Mouse (Mus musculus): ENCODE measurements around the gene Phtf2. TPM values are rescaled to one million over a fixed set of nuclear protein-coding genes. Genes with fewer than 3 reads are reported as not detected.

The Phtf2 gene
- polyA plus RNA-seq, 1 experiment from 2014 or later, result 14.2 TPM

DNA sequence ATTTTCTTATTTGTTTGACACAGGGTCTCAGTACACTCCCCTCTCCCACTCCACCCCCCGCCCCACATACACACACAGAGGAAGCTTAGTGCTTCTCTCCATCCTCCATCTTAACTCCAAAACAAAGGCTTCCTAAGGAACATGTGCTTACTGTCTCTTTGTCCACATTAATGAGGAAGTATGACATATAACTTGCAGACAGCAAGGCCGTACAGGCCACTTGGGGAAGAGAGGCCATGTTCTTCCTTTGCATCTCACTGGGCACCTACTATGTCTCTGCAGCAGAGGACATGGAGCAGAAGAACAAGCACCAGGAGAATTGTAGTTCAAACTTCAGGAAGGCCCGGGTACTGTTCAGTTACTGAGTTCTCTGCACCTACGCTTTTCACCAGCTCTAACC lies 21.4 kb downstream of the Phtf2 start:
- Histone ChIP-seq H3K4me2 (no peak overlapping the region), H3K36me3 (no peaks in the 10 kb centered on the region), H3K9me3 (no peaks in the 10 kb centered on the region), H3K4me3 (no peak overlapping the region), H3K27ac (no peak overlapping the region), H3K4me1 (no peaks in the 10 kb centered on the region), H3K27me3 (no peaks in the 10 kb centered on the region), H3K9ac (no peak overlapping the region)
- ATAC-seq (ENCODE audit: insufficient number of reproducible peaks, low FRiP score, low TSS enrichment, low read depth), result no peak
- 91% methylated on average over 4 of the region's 4 CpGs for WGBS

DNA sequence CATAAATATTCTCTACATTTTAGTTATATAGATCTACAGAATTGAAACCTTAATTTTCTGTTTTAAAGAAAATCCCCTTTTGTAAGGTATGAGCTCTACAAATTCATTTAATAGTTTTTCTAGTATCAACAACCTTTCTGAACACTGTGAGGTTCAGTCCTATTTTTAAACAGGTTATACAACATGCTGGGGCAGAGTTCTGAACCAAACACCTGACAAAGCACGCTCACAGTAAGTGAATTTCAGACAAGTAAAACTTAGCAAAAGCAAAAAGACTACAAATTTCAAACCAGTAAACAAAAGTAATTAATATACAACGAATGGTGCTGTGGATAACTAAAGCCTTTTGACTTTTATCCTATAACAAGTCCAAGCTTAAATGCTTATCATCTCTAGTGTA lies 23.5 kb downstream of the Phtf2 start:
- H3K4me3 ChIP-seq, result no peak overlapping the region
- no peaks in the 10 kb centered on the region for H3K9me3 ChIP-seq
- H3K4me1 ChIP-seq, result no peaks in the 10 kb centered on the region
- no peaks in the 10 kb centered on the region for H3K27me3 ChIP-seq
- ATAC-seq (ENCODE audit: insufficient number of reproducible peaks, low FRiP score, low TSS enrichment, low read depth), result no peak
- no peak overlapping the region for H3K9ac ChIP-seq
- no peak overlapping the region for H3K4me2 ChIP-seq
- H3K27ac ChIP-seq, result no peak overlapping the region
- WGBS, result 86% methylated on average over 2 of the region's 2 CpGs
- no peaks in the 10 kb centered on the region for H3K36me3 ChIP-seq

DNA sequence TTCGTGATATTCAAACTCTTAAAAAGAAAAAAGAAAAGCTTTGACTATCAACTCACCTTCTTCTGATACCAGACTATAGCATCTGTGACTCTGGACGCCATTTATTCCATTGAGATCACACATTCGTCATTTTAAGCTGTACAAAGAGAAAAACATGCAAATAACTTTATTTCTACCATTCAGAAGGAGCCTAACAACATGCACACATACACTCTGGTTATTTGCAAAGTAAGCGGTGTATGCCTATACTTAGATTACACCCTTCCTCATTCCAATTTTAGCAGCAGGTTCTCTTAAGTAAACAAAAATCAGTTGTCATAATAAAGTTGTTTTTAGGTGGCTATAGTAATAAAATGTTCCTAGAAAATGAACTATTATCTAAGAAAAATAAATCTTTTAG lies 26.9 kb downstream of the Phtf2 start:
- no peaks in the 10 kb centered on the region for H3K36me3 ChIP-seq
- no peaks in the 10 kb centered on the region for H3K27me3 ChIP-seq
- WGBS, result 89% methylated on average over 4 of the region's 4 CpGs
- H3K27ac ChIP-seq, result no peak overlapping the region
- H3K4me1 ChIP-seq, result no peaks in the 10 kb centered on the region
- no peak overlapping the region for H3K4me2 ChIP-seq
- no peaks in the 10 kb centered on the region for H3K9me3 ChIP-seq
- H3K4me3 ChIP-seq, result no peak overlapping the region
- H3K9ac ChIP-seq, result no peak overlapping the region
- ATAC-seq (ENCODE audit: insufficient number of reproducible peaks, low FRiP score, low TSS enrichment, low read depth), result no peak

DNA sequence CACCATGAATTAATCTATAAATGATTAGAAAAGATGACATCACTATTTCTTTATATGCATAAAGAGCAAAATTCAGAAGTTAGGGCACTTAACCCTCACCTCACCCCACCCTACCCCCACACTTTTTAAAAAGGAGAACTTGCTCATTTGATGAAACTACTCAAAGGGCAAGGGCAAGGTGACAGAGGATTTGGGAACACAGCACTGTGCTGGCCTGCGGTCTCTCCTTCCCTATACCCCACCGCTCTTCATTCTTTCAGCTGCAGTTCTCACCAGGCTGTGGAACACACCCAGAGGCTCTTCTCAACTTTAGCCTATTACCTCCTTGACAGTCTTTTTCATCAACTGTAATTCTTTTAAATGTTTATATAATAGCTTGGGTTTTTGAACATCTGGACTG lies 34.9 kb downstream of the Phtf2 start:
- no peak overlapping the region for H3K4me2 ChIP-seq
- no peaks in the 10 kb centered on the region; the same call in 1 of the 2 replicates for H3K4me1 ChIP-seq
- no peak overlapping the region for H3K9ac ChIP-seq
- WGBS, result 97% methylated on average over 2 of the region's 2 CpGs
- no peak overlapping the region for H3K4me3 ChIP-seq
- no peak overlapping the region for H3K27ac ChIP-seq
- ATAC-seq (ENCODE audit: insufficient number of reproducible peaks, low FRiP score, low TSS enrichment, low read depth), result no peak
- H3K27me3 ChIP-seq, result no peaks in the 10 kb centered on the region
- H3K36me3 ChIP-seq, result no peaks in the 10 kb centered on the region
- no peaks in the 10 kb centered on the region for H3K9me3 ChIP-seq

- no peak overlapping the region for H3K4me2 ChIP-seq
- H3K4me1 ChIP-seq, result no peaks in the 10 kb centered on the region; the same call in 1 of the 2 replicates
- no peak for ATAC-seq (ENCODE audit: insufficient number of reproducible peaks, low FRiP score, low TSS enrichment, low read depth)
- H3K27me3 ChIP-seq, result no peaks in the 10 kb centered on the region
- no peak overlapping the region for H3K9ac ChIP-seq
- H3K36me3 ChIP-seq, result no peaks in the 10 kb centered on the region
- no peak overlapping the region for H3K27ac ChIP-seq
- H3K9me3 ChIP-seq, result no peaks in the 10 kb centered on the region
- H3K4me3 ChIP-seq, result no peak overlapping the region
- WGBS, result 34% methylated on average over 2 of the region's 2 CpGs
Observed at GRCm38 (mm10) chr5:20843816-20844215, 38.1 kb downstream of the Phtf2 start.

DNA sequence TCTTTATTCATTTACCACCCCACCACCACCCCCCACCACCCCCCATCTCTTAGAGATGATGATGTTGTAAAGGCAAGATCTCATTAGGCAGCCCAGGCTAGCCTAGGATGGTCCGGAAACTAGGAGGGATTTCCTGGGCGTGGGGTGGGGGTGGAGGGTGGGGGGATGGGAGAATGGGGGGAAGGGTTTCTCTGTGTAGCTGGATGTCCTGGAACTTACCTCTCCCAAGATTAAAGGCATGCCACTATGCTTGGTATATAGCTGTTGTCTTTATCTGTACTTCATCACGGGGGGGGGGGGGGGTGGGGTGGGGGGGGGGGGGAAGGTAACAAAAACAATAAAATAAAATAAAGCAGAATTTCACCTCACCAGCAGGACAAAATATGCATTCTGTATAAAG lies 38.5 kb downstream of the Phtf2 start:
- Histone ChIP-seq H3K27me3 (no peaks in the 10 kb centered on the region), H3K4me1 (no peaks in the 10 kb centered on the region; the same call in 1 of the 2 replicates), H3K27ac (no peak overlapping the region), H3K9me3 (no peaks in the 10 kb centered on the region), H3K9ac (no peak overlapping the region), H3K4me2 (no peak overlapping the region), H3K4me3 (no peak overlapping the region), H3K36me3 (no peaks in the 10 kb centered on the region)
- WGBS, result 62% methylated on average over 2 of the region's 3 CpGs
- no peak for ATAC-seq (ENCODE audit: insufficient number of reproducible peaks, low FRiP score, low TSS enrichment, low read depth)

- WGBS, result 94% methylated on average over 1 of the region's 1 CpGs
- Histone ChIP-seq H3K9me3 (no peaks in the 10 kb centered on the region), H3K27ac (no peak overlapping the region), H3K27me3 (no peaks in the 10 kb centered on the region), H3K4me3 (no peak overlapping the region), H3K4me2 (no peak overlapping the region), H3K36me3 (0 out of 2 replicates have a peak, but pooled peaks cover 2% of the 10 kb centered on the region), H3K4me1 (no peaks in the 10 kb centered on the region), H3K9ac (no peak overlapping the region)
- no peak for ATAC-seq (ENCODE audit: insufficient number of reproducible peaks, low FRiP score, low TSS enrichment, low read depth)
Observed at GRCm38 (mm10) chr5:20837082-20837481, 44.8 kb downstream of the Phtf2 start.

DNA sequence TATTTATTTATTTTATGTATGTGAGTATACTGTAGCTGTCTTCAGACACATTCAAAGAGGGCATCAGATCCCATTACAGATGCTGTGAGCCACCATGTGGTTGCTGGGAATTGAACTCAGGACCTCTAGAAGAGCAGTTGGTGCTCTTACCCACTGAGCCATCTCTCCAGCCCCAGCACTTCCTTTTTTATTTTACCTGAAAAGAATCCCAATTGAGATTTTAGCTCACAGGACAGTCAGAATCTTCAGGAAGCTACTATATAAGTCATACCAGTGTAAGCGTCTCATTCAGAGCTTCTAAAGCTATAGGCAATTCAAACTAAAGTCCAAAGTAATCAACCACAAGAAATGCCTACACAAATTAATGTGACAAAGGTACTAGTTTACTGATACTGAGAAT lies 47.5 kb downstream of the Phtf2 start:
- Histone ChIP-seq H3K4me3 (no peak overlapping the region), H3K27ac (no peak overlapping the region), H3K9me3 (no peaks in the 10 kb centered on the region), H3K36me3 (0 out of 2 replicates have a peak, but pooled peaks cover 2% of the 10 kb centered on the region), H3K4me2 (no peak overlapping the region), H3K27me3 (no peaks in the 10 kb centered on the region), H3K4me1 (no peaks in the 10 kb centered on the region), H3K9ac (no peak overlapping the region)
- ATAC-seq (ENCODE audit: insufficient number of reproducible peaks, low FRiP score, low TSS enrichment, low read depth), result no peak
- WGBS, result 93% methylated on average over 1 of the region's 1 CpGs

DNA sequence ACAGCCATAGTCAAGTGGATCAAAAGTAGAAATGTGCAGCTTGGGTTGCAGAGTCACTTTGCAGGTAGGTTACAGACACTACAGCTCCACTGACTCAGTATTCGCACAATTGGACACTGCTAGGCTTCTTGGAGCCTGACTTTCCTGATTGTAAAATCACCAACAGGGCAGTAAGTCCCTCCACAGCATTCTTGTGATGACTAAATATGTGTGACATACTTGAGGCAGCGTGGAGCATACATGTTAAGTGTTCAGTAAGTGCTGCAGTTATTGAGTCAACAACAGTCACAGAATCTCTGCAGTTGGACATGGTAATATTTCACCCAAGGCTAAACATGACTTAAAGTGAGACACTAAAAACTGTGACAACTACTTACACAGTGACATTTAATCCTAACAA lies 50.5 kb downstream of the Phtf2 start:
- H3K4me1 ChIP-seq, result no peaks in the 10 kb centered on the region
- no peaks in the 10 kb centered on the region for H3K27me3 ChIP-seq
- 80% methylated on average over 2 of the region's 2 CpGs for WGBS
- H3K36me3 ChIP-seq, result no peaks in the 10 kb centered on the region
- no peaks in the 10 kb centered on the region for H3K9me3 ChIP-seq
- no peak overlapping the region for H3K4me2 ChIP-seq
- H3K27ac ChIP-seq, result no peak overlapping the region
- no peak overlapping the region for H3K9ac ChIP-seq
- no peak overlapping the region for H3K4me3 ChIP-seq
- no peak for ATAC-seq (ENCODE audit: insufficient number of reproducible peaks, low FRiP score, low TSS enrichment, low read depth)

- Histone ChIP-seq H3K9me3 (no peaks in the 10 kb centered on the region), H3K4me2 (no peak overlapping the region), H3K4me3 (no peak overlapping the region), H3K36me3 (no peaks in the 10 kb centered on the region), H3K4me1 (no peaks in the 10 kb centered on the region), H3K27me3 (no peaks in the 10 kb centered on the region), H3K9ac (no peak overlapping the region), H3K27ac (no peak overlapping the region)
- WGBS, result 97% methylated on average over 1 of the region's 1 CpGs
- no peak for ATAC-seq (ENCODE audit: insufficient number of reproducible peaks, low FRiP score, low TSS enrichment, low read depth)
Observed at GRCm38 (mm10) chr5:20830717-20831116, 51.2 kb downstream of the Phtf2 start.

DNA sequence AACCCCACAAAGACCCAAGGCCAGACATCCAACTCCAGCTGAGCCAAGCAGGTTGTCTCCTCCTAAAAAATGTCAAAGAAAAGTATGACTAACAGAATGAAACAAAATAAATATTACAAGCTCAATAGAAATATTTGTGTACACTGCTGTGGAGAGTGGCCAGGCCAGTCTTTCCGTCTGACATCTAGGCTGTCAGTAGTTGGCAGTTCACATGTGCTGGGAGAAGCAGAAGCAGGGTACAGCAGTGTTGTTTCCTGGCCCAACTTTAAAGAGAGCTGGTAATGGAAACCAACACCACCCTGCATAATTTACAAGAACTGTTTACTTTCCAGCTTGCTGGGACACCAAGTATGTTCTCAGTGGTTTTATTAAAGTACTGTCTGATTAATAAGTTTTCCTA lies 60.3 kb downstream of the Phtf2 start:
- 53% methylated on average over 1 of the region's 1 CpGs for WGBS
- Histone ChIP-seq H3K4me3 (no peak overlapping the region), H3K9ac (no peak overlapping the region), H3K36me3 (no peaks in the 10 kb centered on the region), H3K27me3 (no peaks in the 10 kb centered on the region), H3K27ac (no peak overlapping the region), H3K4me2 (no peak overlapping the region), H3K4me1 (no peaks in the 10 kb centered on the region), H3K9me3 (no peaks in the 10 kb centered on the region)
- ATAC-seq (ENCODE audit: insufficient number of reproducible peaks, low FRiP score, low TSS enrichment, low read depth), result no peak

- H3K4me2 ChIP-seq, result no peak overlapping the region
- no peaks in the 10 kb centered on the region for H3K4me1 ChIP-seq
- H3K36me3 ChIP-seq, result no peaks in the 10 kb centered on the region
- no peaks in the 10 kb centered on the region for H3K9me3 ChIP-seq
- no peak for ATAC-seq (ENCODE audit: insufficient number of reproducible peaks, low FRiP score, low TSS enrichment, low read depth)
- no peak overlapping the region for H3K9ac ChIP-seq
- no peak overlapping the region for H3K4me3 ChIP-seq
- no peak overlapping the region for H3K27ac ChIP-seq
- no peaks in the 10 kb centered on the region for H3K27me3 ChIP-seq
Observed at GRCm38 (mm10) chr5:20821122-20821521, 60.8 kb downstream of the Phtf2 start.

DNA sequence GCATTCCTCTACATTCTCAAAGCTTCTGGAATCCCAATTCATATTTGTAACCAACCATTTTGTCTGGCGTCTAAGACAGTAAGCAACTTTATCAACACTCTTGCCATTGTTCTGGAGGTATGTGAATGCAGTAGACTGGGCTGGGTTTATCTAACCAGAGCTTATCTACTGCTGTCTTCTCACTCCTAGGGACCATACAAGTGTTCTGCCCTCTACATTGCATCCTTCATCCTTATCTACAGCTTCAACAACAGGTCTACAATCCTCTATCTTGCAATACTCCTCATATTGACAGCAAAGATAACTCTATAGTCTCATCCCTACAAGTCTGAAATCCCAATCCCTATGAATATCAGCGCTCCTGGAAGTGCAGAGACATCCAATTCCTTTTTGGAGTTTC lies 66.8 kb downstream of the Phtf2 start:
- no peak overlapping the region for H3K27ac ChIP-seq
- no peak overlapping the region for H3K9ac ChIP-seq
- H3K9me3 ChIP-seq, result no peaks in the 10 kb centered on the region
- no peak for ATAC-seq (ENCODE audit: insufficient number of reproducible peaks, low FRiP score, low TSS enrichment, low read depth)
- no peaks in the 10 kb centered on the region for H3K27me3 ChIP-seq
- 93% methylated on average over 2 of the region's 2 CpGs for WGBS
- H3K36me3 ChIP-seq, result no peaks in the 10 kb centered on the region
- H3K4me1 ChIP-seq, result no peaks in the 10 kb centered on the region
- H3K4me3 ChIP-seq, result no peak overlapping the region
- no peak overlapping the region for H3K4me2 ChIP-seq
